Mouse (Mus musculus): ENCODE data around the gene Gys1. TPM values are rescaled to one million over a fixed set of nuclear protein-coding genes. Genes with fewer than 3 reads are reported as not detected.
"Not testable (repeated sequence)": the region's sequence is repeated elsewhere in the genome, so short reads cannot be mapped to it uniquely, and the experiment has no call there.

Gys1 gene
- polyA plus RNA-seq (2012; rRNA removed) (44.1 and 59.1 TPM in 2 replicates), polyA plus RNA-seq (2014; fragmentation: Nextera tagmentation; extraction: Ambion mirVana) (35.8 and 37.3 TPM in 2 replicates)

- H3K4me1 ChIP-seq (ENCODE audit: control insufficient read depth, insufficient read depth, low read length), result peaks cover 37% of the 10 kb centered on the region
- peak; percentile 97 for ATAC-seq (ENCODE audit: low FRiP score, low read depth)
- TF ChIP-seq POLR2A (IDR thresholded peaks at IDR 0.05; ENCODE audit: borderline replicate concordance, extremely low read depth, insufficient read depth, insufficient read length), result peak; percentile 84; the same call in 1 of the 2 replicates
Measured at GRCm38 (mm10) chr7:45434203-45435015, at the start of gene Gys1. Gys1 (plus strand) TSS chr7:45434844.

DNA sequence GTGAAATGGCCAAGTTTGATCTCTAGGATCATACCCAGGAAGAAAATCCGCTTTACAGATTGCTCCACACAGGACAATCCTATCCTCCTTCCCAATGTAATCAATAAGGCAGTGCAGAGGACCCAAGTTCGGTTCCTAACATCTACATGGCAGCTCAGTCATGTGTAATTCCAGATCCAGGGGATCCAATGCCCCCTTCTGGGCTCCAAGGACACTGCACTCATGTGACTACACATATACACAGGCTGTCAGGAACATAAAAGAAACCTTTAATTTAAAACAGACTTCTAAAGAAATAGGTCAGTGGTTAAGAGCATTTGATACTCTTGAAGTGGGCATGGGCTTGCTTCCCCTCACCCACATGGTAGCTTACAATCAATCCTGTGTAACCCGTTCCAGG is 48.6 kb upstream of the Gys1 start:
- WGBS, result 84% methylated on average over 3 of the region's 3 CpGs

More at GRCm38 (mm10) chr7:45434203-45435015, at the start of gene Gys1:
- Histone ChIP-seq H3K36me3 (ENCODE audit: control insufficient read depth, insufficient read depth, low read length) (peaks cover 27% of the 10 kb centered on the region), H3K4me3 (replicated peaks; ENCODE audit: low read length) (peak within 1 kb of the TSS; percentile 77), H3K27me3 (ENCODE audit: control insufficient read depth, insufficient read depth, low read length) (no peaks in the 10 kb centered on the region), H3K27ac (replicated peaks; ENCODE audit: low read depth, low read length) (peak within 1 kb of the TSS; percentile 74), H3K4me2 (replicated peaks; ENCODE audit: low read depth, low read length, severe bottlenecking) (peak within 1 kb of the TSS; percentile 98), H3K9me3 (ENCODE audit: control insufficient read depth, low read length) (no peaks in the 10 kb centered on the region), H3K9ac (ENCODE audit: low read depth, low read length, severe bottlenecking) (peak within 1 kb of the TSS; percentile 80)
- peak; percentile 100 for DNase-seq (ENCODE audit: low spot score)
- 1% methylated on average over 45 of the region's 45 CpGs for WGBS

GRCm38 (mm10) chr7:45395129-45395541 is 39.5 kb upstream of the Gys1 start:
- peak; percentile 71 for ATAC-seq (ENCODE audit: low FRiP score, low read depth)
- Histone ChIP-seq H3K4me2 (replicated peaks; ENCODE audit: low read depth, low read length, severe bottlenecking) (peak overlapping the region; percentile 88), H3K36me3 (ENCODE audit: control insufficient read depth, insufficient read depth, low read length) (peaks cover 27% of the 10 kb centered on the region), H3K9me3 (ENCODE audit: control insufficient read depth, low read length) (no peaks in the 10 kb centered on the region), H3K27me3 (ENCODE audit: control insufficient read depth, insufficient read depth, low read length) (no peaks in the 10 kb centered on the region), H3K27ac (replicated peaks; ENCODE audit: low read depth, low read length) (peak overlapping the region; percentile 98), H3K9ac (ENCODE audit: low read depth, low read length, severe bottlenecking) (peak overlapping the region; percentile 93), H3K4me1 (ENCODE audit: control insufficient read depth, insufficient read depth, low read length) (peaks cover 11% of the 10 kb centered on the region), H3K4me3 (replicated peaks; ENCODE audit: low read length) (peak overlapping the region; percentile 74)
- no peak for TF ChIP-seq POLR2A (IDR thresholded peaks at IDR 0.05; ENCODE audit: borderline replicate concordance, extremely low read depth, insufficient read depth, insufficient read length)
- 0% methylated on average over 19 of the region's 20 CpGs for WGBS
- peak; percentile 78 for DNase-seq (ENCODE audit: low spot score)

More for the DNA sequence above, 48.6 kb upstream of the Gys1 start:
- H3K9ac ChIP-seq (ENCODE audit: low read depth, low read length, severe bottlenecking), result no peak overlapping the region
- TF ChIP-seq POLR2A (IDR thresholded peaks at IDR 0.05; ENCODE audit: borderline replicate concordance, extremely low read depth, insufficient read depth, insufficient read length), result no peak
- no peak overlapping the region for H3K4me3 ChIP-seq (replicated peaks; ENCODE audit: low read length)
- no peaks in the 10 kb centered on the region for H3K27me3 ChIP-seq (ENCODE audit: control insufficient read depth, insufficient read depth, low read length)
- peaks cover 99% of the 10 kb centered on the region for H3K36me3 ChIP-seq (ENCODE audit: control insufficient read depth, insufficient read depth, low read length)
- H3K27ac ChIP-seq (replicated peaks; ENCODE audit: low read depth, low read length), result no peak overlapping the region
- H3K4me2 ChIP-seq (replicated peaks; ENCODE audit: low read depth, low read length, severe bottlenecking), result no peak overlapping the region
- ATAC-seq (ENCODE audit: low FRiP score, low read depth) (no peak), DNase-seq (ENCODE audit: low spot score) (no peak)
- H3K4me1 ChIP-seq (ENCODE audit: control insufficient read depth, insufficient read depth, low read length), result no peaks in the 10 kb centered on the region
- no peaks in the 10 kb centered on the region for H3K9me3 ChIP-seq (ENCODE audit: control insufficient read depth, low read length)

DNA sequence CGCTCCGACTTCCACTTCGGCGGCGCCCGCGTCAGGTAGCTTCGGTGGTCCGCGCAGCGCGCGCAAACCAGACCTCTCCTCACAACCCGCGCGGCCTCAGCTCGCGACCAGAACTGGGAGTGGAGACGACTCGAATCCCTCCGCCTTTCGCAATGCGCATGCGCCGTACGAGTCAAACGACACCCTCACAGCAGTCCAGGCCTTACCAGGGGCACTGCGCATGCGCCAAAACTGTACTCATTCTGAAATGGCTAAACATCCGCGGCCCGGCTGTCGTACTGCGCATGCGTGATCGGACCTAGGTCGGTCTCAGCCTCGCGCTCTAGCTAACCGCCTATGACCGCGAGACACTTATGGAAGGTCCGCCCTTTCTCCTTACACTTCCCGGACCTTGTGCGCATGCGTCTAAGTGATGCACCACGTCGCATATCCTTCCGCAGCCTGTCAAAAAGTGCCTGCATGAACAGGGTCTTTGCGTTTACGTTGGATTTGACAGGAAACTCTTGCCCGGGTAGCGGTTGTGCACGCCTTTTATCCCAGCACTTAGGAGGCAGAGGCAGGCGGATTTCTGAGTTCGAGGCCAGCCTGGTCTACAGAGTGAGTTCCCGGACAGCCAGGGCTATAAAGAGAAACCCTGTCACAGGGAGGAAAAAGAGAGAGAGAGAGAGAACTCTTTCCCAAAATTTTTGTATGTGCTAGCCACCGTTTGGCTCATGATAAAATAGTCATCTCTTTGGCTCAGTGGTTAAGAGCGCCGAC is 38.9 kb upstream of the Gys1 start, which contains the start of gene Snrnp70:
Snrnp70 (minus strand) TSS at position 165 of the 759 bp plus-strand sequence.
- ATAC-seq (ENCODE audit: low FRiP score, low read depth) (peak; percentile 96), DNase-seq (ENCODE audit: low spot score) (peak; percentile 100)
- Histone ChIP-seq H3K9ac (ENCODE audit: low read depth, low read length, severe bottlenecking) (peak within 1 kb of the TSS; percentile 93), H3K27me3 (ENCODE audit: control insufficient read depth, insufficient read depth, low read length) (no peaks in the 10 kb centered on the region), H3K27ac (replicated peaks; ENCODE audit: low read depth, low read length) (peak within 1 kb of the TSS; percentile 98), H3K4me3 (replicated peaks; ENCODE audit: low read length) (peak within 1 kb of the TSS; percentile 74), H3K4me1 (ENCODE audit: control insufficient read depth, insufficient read depth, low read length) (peaks cover 11% of the 10 kb centered on the region), H3K36me3 (ENCODE audit: control insufficient read depth, insufficient read depth, low read length) (peaks cover 20% of the 10 kb centered on the region), H3K4me2 (replicated peaks; ENCODE audit: low read depth, low read length, severe bottlenecking) (peak within 1 kb of the TSS; percentile 88), H3K9me3 (ENCODE audit: control insufficient read depth, low read length) (no peaks in the 10 kb centered on the region)
- under 1% methylated on average over 52 of the region's 60 CpGs for whole genome bisulfite sequencing
- peak; percentile 97 for TF ChIP-seq POLR2A (IDR thresholded peaks at IDR 0.05; ENCODE audit: borderline replicate concordance, extremely low read depth, insufficient read depth, insufficient read length)

GRCm38 (mm10) chr7:45396337-45396775 is 38.3 kb upstream of the Gys1 start:
- not testable (repeated sequence) for H3K27me3 ChIP-seq (ENCODE audit: control insufficient read depth, insufficient read depth, low read length); ATAC-seq (ENCODE audit: low FRiP score, low read depth); DNase-seq (ENCODE audit: low spot score); H3K9me3 ChIP-seq (ENCODE audit: control insufficient read depth, low read length)
- Histone ChIP-seq H3K36me3 (ENCODE audit: control insufficient read depth, insufficient read depth, low read length) (peaks cover 15% of the 10 kb centered on the region), H3K4me2 (replicated peaks; ENCODE audit: low read depth, low read length, severe bottlenecking) (peak overlapping the region; percentile 60), H3K4me1 (ENCODE audit: control insufficient read depth, insufficient read depth, low read length) (peaks cover 11% of the 10 kb centered on the region), H3K9ac (ENCODE audit: low read depth, low read length, severe bottlenecking) (peak overlapping the region; percentile 45; the same call in 1 of the 2 replicates), H3K4me3 (replicated peaks; ENCODE audit: low read length) (peak overlapping the region; percentile 74), H3K27ac (replicated peaks; ENCODE audit: low read depth, low read length) (peak overlapping the region; percentile 81; the same call in 1 of the 2 replicates)
- WGBS, result 11% methylated on average over 3 of the region's 3 CpGs

All from limb, embryonic 14.5 days (tissue).